Mouse (Mus musculus) brain, embryonic 14.5 days (tissue): ENCODE measurements around the gene Ahctf1.

Experiments
- CTCF ChIP-seq: fragments of 200-500 bp; IDR thresholded peaks from 2 replicates; pipeline ENCODE4 v1.5.1; 2012; ENCODE audit warnings: inconsistent platforms, mild to moderate bottlenecking, moderate library complexity, borderline replicate concordance; ENCODE audit not compliant: insufficient read depth, insufficient read length; ENCODE audit errors: extremely low read depth
- POLR2A ChIP-seq: fragments of 200-500 bp; IDR thresholded peaks from 2 replicates; pipeline ENCODE4 v1.6.1; 2012; ENCODE audit warnings: mild to moderate bottlenecking, inconsistent platforms, borderline replicate concordance; ENCODE audit not compliant: poor library complexity, insufficient read depth, insufficient read length, severe bottlenecking; ENCODE audit errors: extremely low read depth

DNA sequence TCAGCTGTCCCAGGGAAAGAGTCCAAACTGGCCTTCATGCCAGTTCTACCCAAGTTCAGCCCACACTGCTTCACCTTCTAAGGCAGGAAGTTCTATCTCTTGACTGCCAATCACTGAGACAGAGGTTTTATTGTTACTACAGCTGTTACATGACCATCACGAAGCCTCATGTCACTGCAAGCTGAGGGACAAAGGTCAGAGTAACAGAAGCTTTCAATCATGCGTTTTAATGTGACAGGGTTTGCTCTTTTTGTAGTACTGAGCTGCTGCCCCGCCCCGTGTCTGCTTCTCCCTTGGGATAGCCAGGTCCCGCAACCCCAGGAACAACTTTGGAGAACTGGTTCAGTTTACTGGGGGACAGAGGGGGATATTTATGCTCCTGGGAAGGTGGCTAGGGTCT is 21.1 kb upstream of the Ahctf1 start:
- TF ChIP-seq CTCF (no peak), POLR2A (no peak)
